Mouse (Mus musculus): ENCODE measurements around the gene Dbn1.
A peak's percentile ranks its signal among the peaks of the same experiment; 100 is the strongest.

The Dbn1 gene

GRCm38 (mm10) chr13:55487578-55488498 lies at the start of gene Dbn1:
Gene Dbn1 (minus strand): TSS chr13:55488111.
- no peak for DNase-seq (ENCODE audit: low spot score in 2 of 2)

GRCm38 (mm10) chr13:55536194-55537175 lies 48.6 kb upstream of the Dbn1 start, which contains the start of gene Ddx41:
Gene Ddx41 (minus strand): TSS chr13:55536658.
- peak; percentile 100 for DNase-seq (ENCODE audit: low spot score in 2 of 2)

- no peak for DNase-seq (ENCODE audit: low spot score in 2 of 2)
Observed at GRCm38 (mm10) chr13:55535796-55536193, 47.9 kb upstream of the Dbn1 start.

- no peak for DNase-seq (ENCODE audit: low spot score in 2 of 2)
Observed at GRCm38 (mm10) chr13:55535191-55535590, 47.3 kb upstream of the Dbn1 start.

GRCm38 (mm10) chr13:55529198-55529915 lies 41.4 kb upstream of the Dbn1 start, which contains the start of gene Dok3:
Gene Dok3 (minus strand): TSS chr13:55529296.
- no peak for DNase-seq (ENCODE audit: low spot score in 2 of 2)

- DNase-seq (ENCODE audit: low spot score in 2 of 2) = peak; percentile 35 to 60
Observed at GRCm38 (mm10) chr13:55527834-55528772, 40.2 kb upstream of the Dbn1 start.

GRCm38 (mm10) chr13:55527212-55527611 lies 39.3 kb upstream of the Dbn1 start:
- no peak for DNase-seq (ENCODE audit: low spot score in 2 of 2)

- DNase-seq (ENCODE audit: low spot score in 2 of 2) = no peak
Observed at GRCm38 (mm10) chr13:55525733-55526553, 38.0 kb upstream of the Dbn1 start.

- DNase-seq (ENCODE audit: low spot score in 2 of 2) = no peak
Observed at GRCm38 (mm10) chr13:55523951-55524600, 36.2 kb upstream of the Dbn1 start.

- DNase-seq (ENCODE audit: low spot score in 2 of 2) = peak; percentile 38 to 65
Observed at GRCm38 (mm10) chr13:55523278-55523677, 35.4 kb upstream of the Dbn1 start.

- peak; percentile 42 to 65 for DNase-seq (ENCODE audit: low spot score in 2 of 2)
Observed at GRCm38 (mm10) chr13:55522730-55523129, 34.8 kb upstream of the Dbn1 start.

GRCm38 (mm10) chr13:55519606-55520005 lies 31.7 kb upstream of the Dbn1 start:
- no peak for DNase-seq (ENCODE audit: low spot score in 2 of 2)

- peak in 1 of 2 experiments; percentile 83 for DNase-seq (ENCODE audit: low spot score in 2 of 2)
Observed at GRCm38 (mm10) chr13:55516955-55517354, 29.0 kb upstream of the Dbn1 start.

GRCm38 (mm10) chr13:55513828-55514227 lies 25.9 kb upstream of the Dbn1 start:
- no peak for DNase-seq (ENCODE audit: low spot score in 2 of 2)

- DNase-seq (ENCODE audit: low spot score in 2 of 2) = peak; percentile 92 to 94
Observed at GRCm38 (mm10) chr13:55513111-55513748, 25.3 kb upstream of the Dbn1 start, which contains the start of gene Pdlim7. Gene Pdlim7 (minus strand): TSS chr13:55513676.

- DNase-seq (ENCODE audit: low spot score in 2 of 2) = peak; percentile 68 to 74
Observed at GRCm38 (mm10) chr13:55512379-55513031, 24.6 kb upstream of the Dbn1 start.

GRCm38 (mm10) chr13:55511492-55511861 lies 23.6 kb upstream of the Dbn1 start:
- no peak for DNase-seq (ENCODE audit: low spot score in 2 of 2)

Data from heart, adult 9 months (tissue).